Mouse (Mus musculus) frontal cortex, adult (tissue): ENCODE measurements around the gene Pou3f3.

Experiments
- ATAC-seq: cut with Nextera tagmentation; 2 replicates; pipeline ENCODE4 v1.9.2; 2017; ENCODE audit warnings: mild to moderate bottlenecking, moderate library complexity, mixed read lengths; ENCODE audit not compliant: low TSS enrichment

Gene Pou3f3

DNA sequence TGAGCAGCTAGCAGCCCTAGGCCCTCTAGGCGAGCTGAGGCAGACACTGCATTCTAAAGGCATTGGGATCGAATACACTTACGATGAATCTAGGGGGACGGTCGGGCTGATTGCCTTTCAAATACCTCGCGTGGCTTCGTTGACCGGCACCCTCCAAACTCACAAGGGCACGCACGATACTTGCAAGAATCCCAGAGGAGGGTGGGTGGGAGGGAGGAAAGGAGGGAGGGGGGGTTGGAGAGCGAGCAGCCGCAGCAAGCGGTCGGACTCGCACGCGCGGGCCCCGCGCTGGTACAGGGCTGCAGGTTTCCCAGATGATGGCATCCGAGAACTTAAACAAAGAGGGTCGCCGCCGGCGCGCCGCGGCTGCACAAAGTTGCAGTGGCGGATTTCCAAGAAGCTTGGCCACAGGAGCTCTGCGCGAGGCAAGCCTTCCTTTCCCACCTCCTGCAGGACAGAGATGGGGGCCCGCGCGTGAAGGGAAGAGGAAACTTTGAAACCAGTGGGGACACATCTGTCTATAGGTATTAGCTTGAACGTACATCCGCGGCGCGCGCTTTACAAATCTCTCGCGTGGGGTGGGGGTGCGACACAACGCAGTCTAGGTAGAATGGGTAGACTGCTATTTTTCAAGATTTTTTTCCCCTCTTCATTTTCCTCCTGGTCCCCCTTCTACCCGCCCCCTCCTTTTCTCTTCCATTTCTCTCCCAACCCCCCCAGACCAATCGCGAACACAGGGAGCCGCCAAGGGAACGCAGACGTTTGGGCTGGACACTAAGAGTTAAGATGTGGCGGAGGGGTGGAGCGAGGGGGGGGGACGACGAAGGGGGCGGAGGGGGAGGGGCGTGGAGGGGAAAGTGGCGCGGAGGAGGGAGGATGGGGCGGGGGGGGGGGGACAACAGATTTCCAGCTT lies 647 bp upstream of the Pou3f3 start:
- peak; percentile 1; the same call in 1 of the 2 replicates for ATAC-seq

DNA sequence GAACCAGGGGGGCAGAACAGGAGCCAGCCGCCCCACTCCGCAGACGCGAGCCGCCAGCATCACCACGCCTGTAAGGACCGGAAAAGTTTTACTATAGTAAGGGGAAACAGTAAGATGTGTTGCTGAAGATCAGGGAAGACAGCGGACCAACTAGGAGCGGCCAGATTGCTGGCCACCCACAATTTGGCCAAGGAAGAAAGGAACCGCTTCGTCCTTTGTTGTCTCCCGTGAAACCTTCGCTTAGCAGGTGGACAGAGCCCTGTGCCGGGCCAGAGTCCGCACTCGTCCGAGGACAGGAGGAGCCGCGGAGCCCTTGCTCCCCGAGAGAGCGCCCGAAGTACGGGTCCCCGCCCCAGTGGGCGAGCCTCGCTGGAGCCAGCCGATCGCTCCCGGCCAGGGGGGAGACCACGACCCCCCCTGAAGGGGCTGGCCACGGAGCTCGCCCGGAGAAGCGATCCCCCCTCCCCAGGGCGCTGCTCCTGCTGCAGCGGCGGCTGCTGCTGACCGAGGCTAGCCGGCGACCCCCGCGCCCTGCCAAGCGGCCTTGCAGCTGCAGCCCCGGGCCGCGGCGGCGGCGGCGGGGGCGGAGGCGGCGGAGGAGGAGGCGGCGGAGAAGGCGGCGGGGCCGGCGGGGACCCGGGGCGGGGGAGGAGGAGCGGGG lies 933 bp downstream of the Pou3f3 start:
- ATAC-seq, result no peak

DNA sequence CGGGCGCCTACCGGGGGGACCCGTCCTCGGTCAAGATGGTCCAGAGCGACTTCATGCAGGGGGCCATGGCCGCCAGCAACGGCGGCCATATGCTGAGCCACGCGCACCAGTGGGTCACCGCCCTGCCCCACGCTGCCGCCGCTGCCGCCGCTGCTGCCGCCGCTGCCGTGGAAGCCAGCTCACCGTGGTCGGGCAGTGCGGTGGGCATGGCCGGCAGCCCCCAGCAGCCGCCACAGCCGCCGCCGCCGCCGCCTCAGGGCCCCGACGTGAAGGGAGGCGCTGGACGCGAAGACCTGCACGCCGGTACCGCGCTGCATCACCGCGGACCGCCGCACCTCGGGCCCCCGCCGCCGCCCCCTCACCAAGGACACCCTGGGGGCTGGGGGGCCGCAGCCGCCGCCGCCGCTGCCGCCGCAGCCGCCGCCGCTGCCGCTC lies 1.8 kb downstream of the Pou3f3 start:
- ATAC-seq, result no peak

DNA sequence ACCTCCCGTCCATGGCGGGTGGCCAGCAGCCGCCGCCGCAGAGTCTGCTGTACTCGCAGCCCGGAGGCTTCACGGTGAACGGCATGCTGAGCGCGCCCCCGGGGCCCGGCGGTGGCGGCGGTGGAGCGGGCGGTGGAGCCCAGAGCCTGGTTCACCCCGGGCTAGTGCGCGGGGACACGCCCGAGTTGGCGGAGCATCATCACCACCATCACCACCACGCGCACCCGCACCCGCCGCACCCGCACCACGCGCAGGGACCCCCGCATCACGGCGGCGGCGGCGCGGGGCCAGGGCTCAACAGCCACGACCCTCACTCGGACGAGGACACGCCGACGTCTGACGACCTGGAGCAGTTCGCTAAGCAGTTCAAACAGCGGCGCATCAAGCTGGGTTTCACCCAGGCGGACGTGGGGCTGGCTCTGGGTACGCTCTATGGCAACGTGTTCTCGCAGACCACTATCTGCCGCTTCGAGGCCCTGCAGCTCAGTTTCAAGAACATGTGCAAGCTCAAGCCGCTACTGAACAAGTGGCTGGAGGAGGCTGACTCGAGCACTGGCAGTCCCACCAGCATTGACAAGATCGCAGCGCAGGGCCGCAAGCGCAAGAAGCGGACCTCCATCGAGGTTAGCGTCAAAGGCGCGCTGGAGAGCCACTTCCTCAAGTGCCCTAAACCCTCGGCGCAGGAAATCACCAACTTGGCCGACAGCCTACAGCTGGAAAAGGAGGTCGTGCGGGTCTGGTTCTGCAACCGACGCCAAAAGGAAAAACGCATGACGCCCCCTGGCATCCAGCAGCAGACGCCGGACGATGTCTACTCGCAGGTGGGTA lies 2.4 kb downstream of the Pou3f3 start:
- ATAC-seq, result no peak

DNA sequence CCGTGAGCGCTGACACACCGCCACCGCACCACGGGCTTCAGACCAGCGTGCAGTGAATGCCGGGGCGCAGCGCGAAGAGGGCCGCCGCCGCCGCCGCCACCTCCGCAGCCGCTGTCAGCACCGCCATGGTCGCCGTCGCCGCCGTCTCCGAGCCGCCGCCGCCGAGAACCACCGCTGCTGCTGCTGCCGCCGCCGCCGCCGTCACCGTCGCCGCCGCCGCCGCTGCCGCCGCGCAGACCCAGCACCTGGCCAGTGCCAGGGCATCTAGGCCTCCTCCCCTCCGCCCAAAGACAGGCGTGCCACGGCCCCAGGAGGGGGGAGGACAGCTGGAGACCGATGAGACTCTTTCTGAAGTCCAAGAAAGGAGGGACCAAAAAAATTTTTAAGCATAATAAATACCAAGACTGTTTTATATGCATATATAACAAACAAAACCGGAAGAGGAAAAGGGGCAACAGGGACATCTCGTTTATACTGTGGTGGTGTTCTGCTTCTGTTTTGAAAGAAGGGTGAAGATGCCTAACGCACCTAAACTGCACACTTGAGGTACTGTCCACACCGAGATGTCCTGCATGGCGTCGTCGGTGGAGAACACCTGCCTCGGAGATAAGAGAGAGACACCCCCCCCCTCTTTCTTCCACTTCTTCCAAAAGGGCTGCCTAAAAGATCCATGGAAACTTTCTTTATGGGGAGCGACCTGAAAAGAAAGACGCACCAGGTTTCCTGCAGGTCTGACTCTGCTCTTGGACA lies 3.2 kb downstream of the Pou3f3 start:
- no peak for ATAC-seq

DNA sequence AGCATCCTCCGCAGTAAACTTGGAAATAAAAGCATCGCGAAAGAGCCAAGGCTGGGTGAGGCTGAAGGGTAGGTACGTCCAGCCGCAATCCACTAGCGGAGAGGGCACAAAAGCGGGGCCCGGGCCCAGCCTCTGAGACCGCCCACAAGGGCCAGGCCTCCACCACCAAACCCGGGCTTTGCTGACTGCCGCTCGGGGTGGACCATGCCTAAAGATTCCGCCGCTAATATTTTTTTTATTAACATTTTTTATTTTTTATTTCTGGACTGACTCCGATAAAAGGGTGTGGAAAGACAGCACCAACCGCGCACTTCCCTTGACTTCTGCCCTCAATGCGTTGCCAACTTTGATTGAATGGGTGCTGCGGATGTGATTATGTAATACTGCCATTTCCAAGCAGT lies 3.9 kb downstream of the Pou3f3 start:
- no peak for ATAC-seq

DNA sequence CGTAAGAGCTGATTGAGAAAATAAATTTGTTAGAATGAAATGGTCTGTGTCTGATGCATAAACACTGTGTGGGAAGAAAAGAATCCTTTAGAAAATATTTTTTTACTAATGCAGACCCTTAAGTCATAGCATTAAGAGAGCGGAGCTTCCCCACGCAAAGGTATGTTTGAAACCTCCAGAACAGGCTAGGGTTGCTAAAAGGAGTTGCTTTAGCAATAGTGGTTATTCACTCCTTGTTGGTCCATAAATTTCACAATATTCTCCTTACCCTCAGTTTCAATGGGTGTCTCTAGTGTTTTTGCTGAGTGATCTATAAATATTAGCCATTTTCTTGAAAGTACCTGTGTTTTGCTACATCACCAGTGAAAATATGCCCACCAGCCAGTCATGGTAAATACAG lies 4.6 kb downstream of the Pou3f3 start:
- ATAC-seq, result no peak

DNA sequence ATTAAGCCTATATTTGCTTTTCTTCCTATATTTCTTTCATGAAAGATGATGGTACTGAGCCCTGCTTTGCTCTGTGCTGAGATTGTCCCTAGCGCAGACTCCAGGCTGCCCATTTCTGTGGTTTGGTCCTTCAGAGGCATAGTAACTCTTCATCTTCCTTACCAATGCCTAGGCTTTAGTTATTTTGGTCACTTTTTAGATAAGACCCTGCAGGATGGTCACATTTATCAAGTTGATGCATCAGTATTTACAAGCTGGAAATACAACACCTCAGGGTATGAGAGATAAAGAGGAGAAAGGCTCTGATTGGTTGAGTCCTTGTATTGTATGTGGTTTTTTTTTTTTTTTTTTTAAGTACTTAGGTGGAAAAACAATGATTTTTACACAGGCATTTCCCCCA lies 5.2 kb downstream of the Pou3f3 start:
- no peak for ATAC-seq

DNA sequence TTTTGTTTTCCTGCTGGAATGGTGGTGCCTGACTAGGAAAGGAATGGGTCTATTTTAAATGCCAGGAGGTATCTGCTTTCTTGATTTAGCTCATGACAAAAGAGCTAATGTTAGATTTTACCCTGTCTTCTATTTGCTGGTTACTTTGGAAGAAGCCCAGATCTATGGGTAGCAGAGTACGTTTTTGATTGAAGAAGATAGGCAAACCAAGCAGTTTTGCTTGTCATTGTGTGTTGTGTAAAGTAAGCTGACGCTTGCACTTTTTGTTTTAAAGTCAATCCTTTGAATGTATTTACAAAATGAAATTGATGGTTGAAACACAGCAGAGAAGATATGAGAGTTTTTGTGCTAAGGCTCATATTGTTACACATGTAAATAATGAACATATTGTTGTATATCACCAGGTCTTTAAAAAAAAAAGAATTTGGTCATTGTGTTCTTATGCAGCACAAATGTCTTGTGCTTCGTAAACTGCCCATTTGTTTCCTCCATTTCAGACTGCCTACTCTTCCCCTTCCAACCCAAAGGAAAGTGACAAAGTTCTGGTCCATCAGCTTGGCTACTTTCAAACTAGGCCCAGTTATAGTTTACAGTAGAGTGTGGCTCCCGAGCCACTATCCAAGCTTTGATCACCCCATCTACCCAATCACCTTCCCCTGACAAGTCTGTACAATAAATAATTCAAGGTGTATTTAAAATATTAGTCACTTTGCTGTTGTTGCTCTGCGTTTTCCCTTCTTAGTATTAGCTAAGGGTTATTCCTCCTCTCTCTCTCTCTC lies 6.5 kb downstream of the Pou3f3 start:
- no peak for ATAC-seq

DNA sequence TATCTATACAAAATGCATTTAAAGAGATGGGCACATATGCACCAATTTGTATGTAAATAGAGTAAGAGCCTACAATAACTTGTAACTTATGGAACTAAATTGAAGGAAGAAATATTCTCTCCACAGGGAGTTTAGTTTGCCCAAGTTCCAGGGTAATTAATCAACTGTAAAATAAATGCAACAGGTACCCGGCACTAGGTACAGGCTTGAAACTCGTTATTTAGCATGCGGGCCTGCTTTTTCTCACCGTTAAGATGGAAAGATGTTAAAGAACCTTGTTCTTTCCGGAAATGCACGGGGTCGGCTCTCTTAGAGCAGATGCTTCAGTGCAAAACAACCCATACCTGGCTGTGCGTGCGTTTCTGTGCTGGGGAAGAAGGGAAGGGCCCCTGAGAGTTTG lies 7.4 kb downstream of the Pou3f3 start:
- no peak for ATAC-seq

DNA sequence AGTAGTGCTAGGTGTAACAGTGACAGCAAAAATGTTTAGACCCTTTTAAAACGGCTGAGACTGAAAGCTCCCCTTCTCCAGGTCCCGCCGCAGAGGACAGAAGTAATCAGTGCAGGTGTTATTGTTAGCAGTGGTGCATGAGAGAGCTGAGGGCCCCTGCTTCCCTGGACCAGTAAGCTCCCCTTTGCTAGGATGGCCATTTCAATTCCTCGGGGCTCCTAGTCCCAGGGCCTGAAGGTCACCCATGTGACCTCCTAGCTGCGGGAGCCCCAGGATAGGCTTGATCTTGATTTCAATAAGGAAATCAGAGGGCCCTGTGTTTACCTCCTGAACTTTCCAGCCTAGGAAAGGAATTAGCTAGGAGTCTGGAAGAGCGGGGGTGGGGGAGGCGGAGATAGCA lies 7.9 kb downstream of the Pou3f3 start:
- ATAC-seq, result no peak

DNA sequence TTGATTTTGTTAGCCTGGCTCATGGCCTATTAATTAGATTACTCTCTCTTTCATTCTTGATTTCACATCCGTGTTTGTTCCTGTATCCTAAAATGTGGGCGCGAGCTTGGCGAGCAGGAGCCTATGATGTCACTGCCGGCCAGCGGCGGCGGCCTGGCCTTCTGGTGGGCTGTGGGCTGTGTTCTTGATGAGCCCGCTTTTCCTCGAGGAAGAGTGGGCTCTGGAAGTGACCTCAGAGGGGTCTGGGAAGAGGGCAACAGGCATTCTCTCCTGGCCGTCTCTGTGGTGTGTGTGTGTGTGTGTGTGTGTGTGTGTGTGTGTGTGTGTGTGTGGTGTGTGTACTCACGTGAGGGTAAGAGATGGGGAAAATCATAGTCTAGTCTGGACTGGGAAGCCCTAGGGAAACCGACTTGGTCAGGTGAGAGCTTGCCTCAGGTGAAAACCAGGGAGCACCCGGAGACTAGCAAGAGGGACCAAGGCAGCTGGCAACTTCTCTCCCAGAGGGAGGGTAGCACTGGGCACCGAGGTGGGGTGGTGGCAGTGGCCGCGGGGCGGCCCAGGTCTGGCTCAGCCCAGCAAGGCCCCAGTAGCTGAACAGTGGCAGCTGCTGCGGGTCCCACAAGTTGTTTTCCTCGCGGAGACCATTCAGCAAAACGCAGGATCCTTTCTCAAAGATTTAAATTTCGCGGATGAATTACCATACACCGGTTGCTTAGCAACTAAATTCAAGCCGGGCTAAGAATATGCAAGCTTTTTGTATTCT lies 8.5 kb downstream of the Pou3f3 start:
- peak; percentile 39 for ATAC-seq

DNA sequence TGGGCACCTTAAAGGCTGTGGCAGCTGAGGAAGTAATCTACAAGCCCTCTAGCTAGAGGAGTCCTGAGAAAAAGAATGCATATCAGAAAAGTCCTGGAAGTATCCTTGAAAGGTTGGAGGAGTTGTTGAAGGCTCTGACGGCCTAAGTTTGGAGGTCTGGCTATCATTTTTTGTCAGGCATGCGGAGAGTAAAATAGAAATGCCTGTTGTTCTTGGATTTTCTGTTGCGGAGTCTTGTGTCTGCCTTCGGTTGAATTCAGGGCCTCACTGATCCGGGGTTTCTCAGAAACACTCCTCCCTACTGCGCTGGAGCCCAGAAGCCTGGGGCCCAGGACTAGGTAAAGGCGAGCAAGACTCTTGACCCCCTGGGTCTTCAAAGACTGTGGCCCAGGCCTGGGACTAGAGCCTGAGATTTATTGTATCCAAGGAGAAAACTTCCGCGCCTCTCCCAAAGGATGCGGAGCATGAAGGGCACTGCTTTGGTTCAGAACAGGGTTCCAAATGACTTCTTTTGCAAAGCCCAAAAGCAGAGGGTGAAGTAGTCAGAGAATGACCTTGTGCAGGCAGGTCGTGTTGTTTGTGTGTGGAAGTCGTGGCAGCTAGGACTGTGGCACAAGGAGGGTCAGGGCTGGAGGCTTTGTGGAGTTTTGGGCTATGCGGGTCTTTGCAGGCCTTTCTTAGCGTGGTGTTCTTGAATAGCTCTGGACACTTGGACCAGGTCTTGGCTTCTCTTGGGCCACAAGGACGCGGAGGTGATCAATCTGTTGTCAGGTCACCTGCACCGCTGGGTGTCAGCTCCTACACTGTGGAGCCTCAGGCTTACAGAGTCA lies 9.6 kb downstream of the Pou3f3 start:
- ATAC-seq, result no peak

DNA sequence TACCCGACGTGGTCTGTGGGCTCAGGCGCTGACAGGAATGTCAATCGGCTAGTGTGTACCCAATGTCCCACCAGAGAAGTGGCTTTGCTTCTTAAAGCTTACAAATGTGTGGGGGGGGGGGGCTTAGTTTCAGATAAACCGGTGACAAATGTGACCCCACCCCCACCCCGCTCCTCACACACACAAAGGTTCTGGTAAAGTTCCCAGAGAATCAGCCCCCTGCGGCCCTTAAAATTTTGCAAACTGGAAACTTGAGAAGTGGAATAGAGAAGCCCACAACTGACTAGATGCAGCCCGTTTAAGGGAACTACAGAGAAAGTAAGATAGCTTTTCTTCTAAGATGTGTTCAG lies 10.2 kb downstream of the Pou3f3 start:
- no peak for ATAC-seq

DNA sequence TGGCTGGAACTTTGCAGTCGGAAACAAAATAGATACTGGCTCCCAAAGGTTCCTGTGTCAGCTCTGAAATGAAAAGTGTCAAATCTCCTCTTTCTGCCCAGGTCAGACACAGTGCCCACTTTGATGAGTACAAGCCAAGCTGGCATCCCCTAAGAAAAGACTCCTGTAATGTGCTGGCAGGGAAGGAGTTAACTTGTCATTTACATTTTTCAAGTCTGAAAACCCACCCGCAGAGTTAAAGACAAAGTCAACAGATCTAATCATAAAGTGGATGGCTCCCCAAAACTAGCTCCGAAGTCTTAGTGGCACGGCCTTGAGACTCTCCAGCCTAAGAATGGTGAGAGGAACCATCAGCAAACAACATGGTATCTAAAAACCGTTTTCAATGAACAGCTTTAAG lies 11.6 kb downstream of the Pou3f3 start:
- ATAC-seq, result no peak

DNA sequence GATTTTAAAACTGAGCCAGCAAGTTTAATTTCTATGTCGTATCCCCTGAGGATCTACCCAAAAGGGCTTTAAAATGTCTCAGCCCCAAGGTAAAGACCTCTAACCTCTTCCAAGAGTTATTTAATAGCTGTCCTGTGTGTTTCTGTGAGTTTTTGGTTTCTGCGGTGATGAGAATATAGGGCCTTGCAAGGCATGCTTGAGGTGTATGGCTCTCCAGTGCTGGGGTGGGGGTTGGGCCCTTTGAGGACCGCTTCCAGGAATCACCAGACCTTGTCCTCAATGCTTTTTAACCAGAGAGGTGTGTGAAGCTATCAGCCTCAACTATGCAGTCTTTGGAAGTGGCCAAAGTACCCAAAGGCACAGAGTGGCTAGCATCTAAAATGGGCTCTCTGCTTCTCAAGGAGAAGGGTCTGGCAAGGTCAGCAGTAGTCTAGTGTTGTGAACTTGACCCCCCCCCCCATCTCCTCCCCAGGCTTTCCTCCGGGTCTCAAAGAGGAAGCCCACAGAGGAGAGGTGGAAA lies 12.1 kb downstream of the Pou3f3 start:
- ATAC-seq, result no peak

DNA sequence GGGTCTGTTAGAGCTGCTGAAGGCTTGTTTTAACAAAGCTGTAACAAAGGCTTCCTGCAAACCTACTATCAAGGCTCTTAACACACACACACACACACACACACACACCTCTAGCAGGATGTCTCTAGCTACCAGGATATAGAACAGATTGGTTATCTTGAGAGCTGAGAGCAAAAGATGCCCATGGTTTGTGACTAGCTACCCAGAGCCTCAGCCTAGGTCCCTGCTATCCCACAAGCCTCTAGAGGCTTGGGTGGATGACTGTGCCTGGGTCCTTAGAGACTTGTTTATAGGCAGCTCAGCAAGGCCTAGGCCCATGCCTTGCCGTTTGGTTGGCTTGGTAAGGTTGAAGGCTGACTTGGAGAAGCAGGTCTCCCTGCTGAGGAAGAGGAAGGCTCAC lies 13.5 kb downstream of the Pou3f3 start:
- ATAC-seq, result 0 out of 2 replicates have a peak, but pooled peaks have one; percentile 1

DNA sequence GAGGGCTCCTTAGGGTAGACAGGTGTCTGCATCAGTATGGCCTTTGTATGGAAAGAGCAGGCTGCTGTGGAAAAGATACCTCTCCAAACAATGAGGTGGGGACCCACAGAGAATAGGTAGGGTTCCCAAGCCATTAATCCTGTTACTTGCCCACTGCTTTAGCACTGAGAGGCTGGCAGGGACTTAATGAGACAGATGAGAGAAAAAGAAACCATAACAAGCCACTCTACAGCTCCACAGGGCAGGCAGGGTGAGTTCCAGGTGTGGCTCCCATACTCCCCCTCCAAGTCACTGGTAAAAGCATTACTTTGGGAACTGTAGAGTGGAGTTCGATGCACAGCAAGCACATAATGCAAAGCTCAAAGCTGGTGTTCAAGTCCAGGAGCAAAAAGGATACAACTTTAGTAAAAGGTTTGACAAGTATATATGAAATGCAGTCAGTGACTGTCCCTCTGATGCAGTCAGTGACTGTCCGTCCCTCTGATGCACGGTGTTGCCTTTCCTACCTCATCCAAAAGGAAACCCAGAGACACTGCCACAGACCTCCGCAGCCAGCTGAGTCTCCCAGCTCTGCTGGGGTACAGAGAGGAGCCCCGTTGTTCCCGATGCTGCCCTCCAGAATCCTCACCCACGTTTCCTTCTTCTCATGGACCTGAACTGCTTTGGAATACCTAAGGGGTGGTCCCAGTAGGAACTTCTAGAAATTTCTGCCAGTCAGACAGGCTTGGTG lies 14.0 kb downstream of the Pou3f3 start:
- no peak for ATAC-seq
